Mouse (Mus musculus) forebrain, embryonic 16.5 days (tissue): ENCODE results near the gene Elk4. TPM values are rescaled to one million over a fixed set of nuclear protein-coding genes. Genes with fewer than 3 reads are reported as not detected.

Experiments
- ATAC-seq: fragments of 200-750 bp; cut with Nextera tagmentation; 2 replicates; pipeline ENCODE4 v1.8.0; 2017; ENCODE audit warnings: mild to moderate bottlenecking, moderate library complexity
- H3K27ac ChIP-seq: fragments of 300-500 bp; sonication (generic); 2 replicates; pipeline ENCODE4 v1.5.1; 2014; ENCODE audit warnings: low read length, control low read depth
- H3K27me3 ChIP-seq: fragments of 300-500 bp; sonication (generic); replicated peaks from 2 replicates; pipeline ENCODE4 v1.6.1; 2014; ENCODE audit warnings: low read length; ENCODE audit not compliant: control insufficient read depth, insufficient read depth
- H3K36me3 ChIP-seq: fragments of 300-500 bp; sonication (generic); 2 replicates; pipeline ENCODE4 v1.6.1; 2014; ENCODE audit not compliant: control insufficient read depth, insufficient read depth
- H3K4me1 ChIP-seq: fragments of 300-500 bp; sonication (generic); replicated peaks from 2 replicates; pipeline ENCODE4 v1.6.1; 2014; ENCODE audit warnings: low read length; ENCODE audit not compliant: control insufficient read depth, insufficient read depth
- H3K4me2 ChIP-seq: fragments of 300-500 bp; sonication (generic); 2 replicates; pipeline ENCODE4 v1.6.1; 2014; ENCODE audit warnings: mild to moderate bottlenecking, low read length, control low read depth
- H3K4me3 ChIP-seq: fragments of 300-500 bp; sonication (generic); replicated peaks from 2 replicates; pipeline ENCODE4 v1.5.1; 2014; ENCODE audit warnings: mild to moderate bottlenecking, low read length, control low read depth
- H3K9ac ChIP-seq: fragments of 300-500 bp; sonication (generic); replicated peaks from 2 replicates; pipeline ENCODE4 v1.6.1; 2014; ENCODE audit warnings: low read depth, low read length, control low read depth
- H3K9me3 ChIP-seq: fragments of 300-500 bp; sonication (generic); 2 replicates; pipeline ENCODE4 v1.6.1; 2016; ENCODE audit warnings: low read length; ENCODE audit not compliant: control insufficient read depth
- WGBS: fragments of 180-500 bp; shearing (Covaris S2); extraction: QIAGEN DNeasy Blood & Tissue Kit; methylation state at CpG from one replicate; pipeline ENCODE4 v1.1.7; 2014; 5-methylcytosine and 5-hydroxymethylcytosine counted together
- polyA plus RNA-seq: library from polyadenylated mRNA; unstranded; fragments of >200 nt; fragmentation: Nextera tagmentation; extraction: Ambion mirVana; gene quantifications from 2 replicates; pipeline ENCODE4 v1.2.1, GENCODE M21; 2015

Elk4 gene
- polyA plus RNA-seq, 1 experiment from 2014 or later, result 12.5 TPM

GRCm38 (mm10) chr1:131981378-131982013, 25.9 kb upstream of the Elk4 start:
- no peak overlapping the region for H3K27ac ChIP-seq
- 51% methylated on average over 12 of the region's 12 CpGs for WGBS
- H3K36me3 ChIP-seq, result no peaks in the 10 kb centered on the region
- H3K4me3 ChIP-seq, result no peak overlapping the region
- H3K9ac ChIP-seq, result no peak overlapping the region
- H3K9me3 ChIP-seq, result no peaks in the 10 kb centered on the region
- no peak overlapping the region for H3K4me2 ChIP-seq
- H3K27me3 ChIP-seq, result no peaks in the 10 kb centered on the region
- ATAC-seq, result peak; percentile 68
- no peaks in the 10 kb centered on the region for H3K4me1 ChIP-seq

- no peak overlapping the region for H3K27ac ChIP-seq
- H3K9me3 ChIP-seq, result no peaks in the 10 kb centered on the region
- no peak overlapping the region for H3K4me2 ChIP-seq
- no peaks in the 10 kb centered on the region for H3K27me3 ChIP-seq
- no peaks in the 10 kb centered on the region for H3K4me1 ChIP-seq
- no peaks in the 10 kb centered on the region for H3K36me3 ChIP-seq
- WGBS, result 22% methylated on average over 5 of the region's 5 CpGs
- no peak overlapping the region for H3K9ac ChIP-seq
- ATAC-seq, result peak; percentile 60
- H3K4me3 ChIP-seq, result no peak overlapping the region
These were observed 24.5 kb upstream of the Elk4 start for GRCm38 (mm10) chr1:131982907-131983306.

- no peak for ATAC-seq
- no peak overlapping the region for H3K9ac ChIP-seq
These were observed 23.6 kb upstream of the Elk4 start for GRCm38 (mm10) chr1:131983806-131984205.

GRCm38 (mm10) chr1:131987432-131987831, 20.0 kb upstream of the Elk4 start:
- ATAC-seq, result no peak
- H3K9me3 ChIP-seq, result no peaks in the 10 kb centered on the region
- H3K4me1 ChIP-seq, result no peaks in the 10 kb centered on the region
- H3K9ac ChIP-seq, result no peak overlapping the region
- no peaks in the 10 kb centered on the region for H3K27me3 ChIP-seq
- no peak overlapping the region for H3K27ac ChIP-seq
- no peaks in the 10 kb centered on the region for H3K36me3 ChIP-seq
- H3K4me3 ChIP-seq, result no peak overlapping the region
- H3K4me2 ChIP-seq, result no peak overlapping the region
- 66% methylated on average over 15 of the region's 15 CpGs for WGBS

More at GRCm38 (mm10) chr1:131983806-131984205, 23.6 kb upstream of the Elk4 start:
- Histone ChIP-seq H3K4me1 (no peaks in the 10 kb centered on the region), H3K27ac (no peak overlapping the region), H3K4me3 (no peak overlapping the region), H3K4me2 (no peak overlapping the region), H3K36me3 (no peaks in the 10 kb centered on the region), H3K27me3 (no peaks in the 10 kb centered on the region), H3K9me3 (no peaks in the 10 kb centered on the region)
- 47% methylated on average over 2 of the region's 2 CpGs for WGBS

- H3K4me1 ChIP-seq, result no peaks in the 10 kb centered on the region
- H3K4me3 ChIP-seq, result no peak overlapping the region
- H3K9me3 ChIP-seq, result no peaks in the 10 kb centered on the region
- no peaks in the 10 kb centered on the region for H3K27me3 ChIP-seq
- no peaks in the 10 kb centered on the region for H3K36me3 ChIP-seq
- no peak overlapping the region for H3K27ac ChIP-seq
- H3K9ac ChIP-seq, result no peak overlapping the region
- H3K4me2 ChIP-seq, result no peak overlapping the region
- 82% methylated on average over 4 of the region's 4 CpGs for WGBS
- no peak for ATAC-seq
These were observed 17.9 kb upstream of the Elk4 start for GRCm38 (mm10) chr1:131989476-131989875.

- Histone ChIP-seq H3K4me3 (no peak overlapping the region), H3K36me3 (no peaks in the 10 kb centered on the region), H3K27ac (no peak overlapping the region), H3K4me2 (no peak overlapping the region), H3K4me1 (no peaks in the 10 kb centered on the region), H3K9ac (no peak overlapping the region), H3K27me3 (no peaks in the 10 kb centered on the region), H3K9me3 (no peaks in the 10 kb centered on the region)
- WGBS, result 90% methylated on average over 9 of the region's 9 CpGs
- no peak for ATAC-seq
These were observed 17.2 kb upstream of the Elk4 start for GRCm38 (mm10) chr1:131990083-131990760.

- Histone ChIP-seq H3K27ac (no peak overlapping the region), H3K4me1 (no peaks in the 10 kb centered on the region), H3K4me2 (no peak overlapping the region), H3K9me3 (no peaks in the 10 kb centered on the region), H3K4me3 (no peak overlapping the region), H3K36me3 (no peaks in the 10 kb centered on the region), H3K9ac (no peak overlapping the region), H3K27me3 (no peaks in the 10 kb centered on the region)
- WGBS, result 85% methylated on average over 7 of the region's 7 CpGs
- ATAC-seq, result no peak
These were observed 14.8 kb upstream of the Elk4 start for GRCm38 (mm10) chr1:131992561-131993001.

GRCm38 (mm10) chr1:131993169-131994040, 14.0 kb upstream of the Elk4 start:
- 84% methylated on average over 12 of the region's 12 CpGs for WGBS
- no peak for ATAC-seq
- no peaks in the 10 kb centered on the region for H3K36me3 ChIP-seq
- no peaks in the 10 kb centered on the region for H3K9me3 ChIP-seq
- H3K27ac ChIP-seq, result no peak overlapping the region
- no peaks in the 10 kb centered on the region for H3K4me1 ChIP-seq
- H3K27me3 ChIP-seq, result no peaks in the 10 kb centered on the region
- H3K9ac ChIP-seq, result no peak overlapping the region
- H3K4me2 ChIP-seq, result no peak overlapping the region
- H3K4me3 ChIP-seq, result no peak overlapping the region

- no peak overlapping the region for H3K4me3 ChIP-seq
- no peak overlapping the region for H3K9ac ChIP-seq
- no peaks in the 10 kb centered on the region for H3K9me3 ChIP-seq
- H3K27ac ChIP-seq, result no peak overlapping the region
- H3K4me2 ChIP-seq, result no peak overlapping the region
- no peaks in the 10 kb centered on the region for H3K27me3 ChIP-seq
- WGBS, result 27% methylated on average over 4 of the region's 4 CpGs
- no peak for ATAC-seq
- no peaks in the 10 kb centered on the region for H3K36me3 ChIP-seq
- no peaks in the 10 kb centered on the region for H3K4me1 ChIP-seq
These were observed 12.3 kb upstream of the Elk4 start for GRCm38 (mm10) chr1:131995062-131995461.
